Mouse (Mus musculus) myocyte (in vitro differentiated cells): ENCODE results near the gene Abhd2.

Source experiments
- CEBPB ChIP-seq: IDR thresholded peaks from 2 replicates; pipeline ENCODE4 v1.6.1; 2011; ENCODE audit warnings: mild to moderate bottlenecking, moderate library complexity; ENCODE audit not compliant: poor library complexity, insufficient read depth, severe bottlenecking
- MYOD1 ChIP-seq, 3 experiments: IDR thresholded peaks; one replicate each; pipeline ENCODE4 v1.6.1; 2011; ENCODE audit warnings: control low read depth in 2 of 3, low read depth in 2 of 3, mild to moderate bottlenecking in 2 of 3, moderate library complexity in 1 of 3; ENCODE audit not compliant: insufficient read length in 2 of 3, control insufficient read depth in 1 of 3
- POLR2A ChIP-seq: IDR thresholded peaks from one replicate; pipeline ENCODE4 v1.6.1; 2011; ENCODE audit warnings: low read depth, mild to moderate bottlenecking, control low read depth, moderate library complexity; ENCODE audit not compliant: insufficient read length
- POLR2AphosphoS2 ChIP-seq: IDR thresholded peaks from one replicate; pipeline ENCODE4 v1.6.1; 2011; ENCODE audit warnings: low read depth, control low read depth; ENCODE audit not compliant: insufficient read length
- TCF12 ChIP-seq: IDR thresholded peaks from one replicate; pipeline ENCODE4 v1.6.1; 2011; ENCODE audit warnings: mild to moderate bottlenecking, control low read depth; ENCODE audit not compliant: poor library complexity, insufficient read depth, severe bottlenecking
- USF1 ChIP-seq: IDR thresholded peaks from one replicate; pipeline ENCODE4 v1.6.1; 2011; ENCODE audit warnings: low read depth, mild to moderate bottlenecking, control low read depth, moderate library complexity

- TF ChIP-seq CEBPB = no peak
- no peak for TF ChIP-seq POLR2A
- no peak for TF ChIP-seq USF1
- TF ChIP-seq POLR2AphosphoS2 = no peak
- no peak for TF ChIP-seq TCF12
- no peak for TF ChIP-seq MYOD1 (IDR thresholded peaks at IDR 0.05; ENCODE audit: control insufficient read depth in 1 of 3, insufficient read length in 2 of 3, low read depth in 2 of 3)
Observed at GRCm38 (mm10) chr7:79397446-79397963, 124.5 kb downstream of the Abhd2 start.
